Mouse (Mus musculus) midbrain, embryonic 11.5 days (tissue): Measurements from ENCODE around the gene Gm9774. TPM values are rescaled to one million over a fixed set of nuclear protein-coding genes. Genes with fewer than 3 reads are reported as not detected.

Experiments used
- ATAC-seq: fragments of 200-750 bp; cut with Nextera tagmentation; 2 replicates; pipeline ENCODE4 v1.8.0; 2017; ENCODE audit warnings: moderate TSS enrichment, moderate library complexity; ENCODE audit not compliant: low FRiP score
- DNase-seq: peaks from one replicate; pipeline ENCODE4 v3.0.0; 2015; ENCODE audit warnings: low spot score; ENCODE audit errors: missing footprints
- H3K27ac ChIP-seq: fragments of 300-500 bp; sonication (generic); 2 replicates; pipeline ENCODE4 v1.5.1; 2014; ENCODE audit warnings: low read depth, low read length
- H3K27me3 ChIP-seq: fragments of 300-500 bp; sonication (generic); 2 replicates; pipeline ENCODE4 v1.6.1; 2014; ENCODE audit warnings: mild to moderate bottlenecking, low read length, moderate library complexity, mixed read lengths; ENCODE audit not compliant: control insufficient read depth, insufficient read depth
- H3K36me3 ChIP-seq: fragments of 300-500 bp; sonication (generic); 2 replicates; pipeline ENCODE4 v1.6.1; 2014; ENCODE audit warnings: mild to moderate bottlenecking, low read length, moderate library complexity, mixed read lengths; ENCODE audit not compliant: control insufficient read depth, insufficient read depth
- H3K4me1 ChIP-seq: fragments of 300-500 bp; sonication (generic); 2 replicates; pipeline ENCODE4 v1.6.1; 2014; ENCODE audit warnings: low read length; ENCODE audit not compliant: control insufficient read depth, insufficient read depth
- H3K4me2 ChIP-seq: fragments of 300-500 bp; sonication (generic); 2 replicates; pipeline ENCODE4 v1.6.1; 2014; ENCODE audit warnings: mild to moderate bottlenecking, moderate library complexity
- H3K4me3 ChIP-seq: fragments of 300-500 bp; sonication (generic); 2 replicates; pipeline ENCODE4 v1.5.1; 2014; ENCODE audit warnings: low read depth, low read length
- H3K9ac ChIP-seq: fragments of 300-500 bp; sonication (generic); 2 replicates; pipeline ENCODE4 v1.6.1; 2014; ENCODE audit warnings: low read length
- H3K9me3 ChIP-seq: fragments of 300-500 bp; sonication (generic); 2 replicates; pipeline ENCODE4 v1.6.1; 2016; ENCODE audit warnings: low read length; ENCODE audit not compliant: control insufficient read depth
- WGBS: fragments of 180-500 bp; shearing (Covaris S2); extraction: QIAGEN DNeasy Blood & Tissue Kit; methylation state at CpG from one replicate; pipeline ENCODE4 v1.1.7; 2014; 5-methylcytosine and 5-hydroxymethylcytosine counted together
- polyA plus RNA-seq: library from polyadenylated mRNA; unstranded; fragments of >200 nt; fragmentation: Nextera tagmentation; extraction: Ambion mirVana; gene quantifications from 2 replicates; pipeline ENCODE4 v1.2.1, GENCODE M21; 2014

The Gm9774 gene
- polyA plus RNA-seq, 1 experiment from 2014 or later, result 6.8 TPM

GRCm38 (mm10) chr3:92407691-92408090 lies 21.5 kb downstream of the Gm9774 start, which contains the start of gene Sprr2i:
Gene Sprr2i, plus strand, starts transcription at chr3:92407991.
- ATAC-seq, result no peak
- 93% methylated on average over 2 of the region's 2 CpGs for WGBS
- no peaks in the 10 kb centered on the region for H3K9me3 ChIP-seq

GRCm38 (mm10) chr3:92394301-92394700 lies 34.9 kb downstream of the Gm9774 start:
- DNase-seq (no peak), ATAC-seq (no peak)
- 48% methylated on average over 1 of the region's 1 CpGs for WGBS
- H3K4me3 ChIP-seq, result no peak overlapping the region
- no peaks in the 10 kb centered on the region for H3K9me3 ChIP-seq
- H3K27ac ChIP-seq, result no peak overlapping the region
- no peak overlapping the region for H3K4me2 ChIP-seq
- no peaks in the 10 kb centered on the region for H3K36me3 ChIP-seq
- H3K9ac ChIP-seq, result no peak overlapping the region
- no peaks in the 10 kb centered on the region for H3K4me1 ChIP-seq
- H3K27me3 ChIP-seq, result no peaks in the 10 kb centered on the region

More at GRCm38 (mm10) chr3:92407691-92408090, 21.5 kb downstream of the Gm9774 start, which contains the start of gene Sprr2i:
- no peaks in the 10 kb centered on the region for H3K27me3 ChIP-seq
- DNase-seq, result no peak
- H3K4me1 ChIP-seq, result no peaks in the 10 kb centered on the region
- H3K36me3 ChIP-seq, result no peaks in the 10 kb centered on the region
- no peak within 1 kb of the TSS for H3K27ac ChIP-seq
- H3K9ac ChIP-seq, result no peak within 1 kb of the TSS
- H3K4me3 ChIP-seq, result no peak within 1 kb of the TSS
- H3K4me2 ChIP-seq, result no peak within 1 kb of the TSS

DNA sequence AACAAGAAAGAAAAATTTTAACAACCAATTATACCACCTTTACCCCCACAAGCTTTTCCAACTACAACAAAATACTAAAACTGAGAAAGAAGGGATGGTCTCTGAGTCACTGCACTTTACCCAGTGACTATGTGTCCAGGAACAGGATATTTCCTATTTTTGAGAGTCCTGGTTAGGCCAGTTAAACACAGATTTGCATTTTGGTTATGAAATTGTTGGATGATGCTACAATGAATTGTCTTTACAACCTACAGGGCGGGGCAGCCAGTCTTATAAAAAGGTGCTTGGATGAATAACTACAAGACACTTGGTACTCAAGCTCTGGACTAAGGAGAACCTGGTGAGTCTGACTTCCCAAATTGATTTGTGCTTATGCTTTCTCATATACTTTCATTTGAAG lies 43.8 kb downstream of the Gm9774 start, which contains the start of gene Sprr2h:
Sprr2h (plus strand) TSS at position 301 of the 400 bp plus-strand sequence.
- WGBS, result 77% methylated on average over 1 of the region's 1 CpGs

More for the DNA sequence above, 43.8 kb downstream of the Gm9774 start, which contains the start of gene Sprr2h:
- Histone ChIP-seq H3K9ac (no peak within 1 kb of the TSS), H3K4me2 (no peak within 1 kb of the TSS), H3K27me3 (no peaks in the 10 kb centered on the region), H3K36me3 (no peaks in the 10 kb centered on the region), H3K4me3 (no peak within 1 kb of the TSS), H3K9me3 (no peaks in the 10 kb centered on the region), H3K4me1 (no peaks in the 10 kb centered on the region), H3K27ac (no peak within 1 kb of the TSS)
- no peak for ATAC-seq
- no peak for DNase-seq

Other genes starting within 250 kb of the Gm9774 start
- not detected in 2 replicates for gene Sprr2a1, start 213.6 kb downstream of the Gm9774 start, polyA plus RNA-seq
- not detected in 2 replicates for gene Sprr2a2, start 213.5 kb downstream of the Gm9774 start, polyA plus RNA-seq
- gene Sprr2a3, start 144.0 kb downstream of the Gm9774 start, polyA plus RNA-seq, result not detected in 2 replicates
- gene Sprr2b, start 112.8 kb downstream of the Gm9774 start, polyA plus RNA-seq, result not detected in 2 replicates
- not detected in 2 replicates for gene Sprr2d, start 90.3 kb downstream of the Gm9774 start, polyA plus RNA-seq
- not detected in 2 replicates for gene Sprr2e, start 77.3 kb downstream of the Gm9774 start, polyA plus RNA-seq
- gene Sprr2f, start 64.2 kb downstream of the Gm9774 start, polyA plus RNA-seq, result not detected in 2 replicates
- gene Sprr2h, start 43.7 kb downstream of the Gm9774 start, polyA plus RNA-seq, result not detected in 2 replicates
- gene Sprr2i, start 21.4 kb downstream of the Gm9774 start, polyA plus RNA-seq, result not detected in 2 replicates
- gene Sprr2j-ps, start 11.3 kb downstream of the Gm9774 start, polyA plus RNA-seq, result not detected in 2 replicates
- not detected in 2 replicates for gene Sprr2k, start 3.2 kb upstream of the Gm9774 start, polyA plus RNA-seq
- not detected in 2 replicates for gene Sprr1b, start 9.4 kb upstream of the Gm9774 start, polyA plus RNA-seq
- not detected in 2 replicates for gene Sprr3, start 29.3 kb upstream of the Gm9774 start, polyA plus RNA-seq
- gene Sprr1a, start 56.5 kb upstream of the Gm9774 start, polyA plus RNA-seq, result not detected in 2 replicates
- gene Sprr4, start 71.1 kb upstream of the Gm9774 start, polyA plus RNA-seq, result not detected in 2 replicates
- not detected in 2 replicates for gene 2310046K23Rik, start 105.1 kb upstream of the Gm9774 start, polyA plus RNA-seq
- gene Ivl, start 144.3 kb upstream of the Gm9774 start, polyA plus RNA-seq, result not detected in 2 replicates
- gene Smcp, start 159.6 kb upstream of the Gm9774 start, polyA plus RNA-seq, result not detected in 2 replicates
- gene 2210017I01Rik, start 178.1 kb upstream of the Gm9774 start, polyA plus RNA-seq, result not detected in 2 replicates
- not detected in 2 replicates for gene Lce6a, start 192.2 kb upstream of the Gm9774 start, polyA plus RNA-seq
- not detected in 2 replicates for gene Lce1a1, start 218.9 kb upstream of the Gm9774 start, polyA plus RNA-seq
- not detected in 2 replicates for gene Lce1b, start 227.5 kb upstream of the Gm9774 start, polyA plus RNA-seq
- gene Lce1a2, start 240.9 kb upstream of the Gm9774 start, polyA plus RNA-seq, result not detected in 2 replicates
- not detected in 2 replicates for gene Lce1c, start 249.8 kb upstream of the Gm9774 start, polyA plus RNA-seq